Mouse (Mus musculus): ENCODE measurements around the gene Comt.

- no peak for TF ChIP-seq HCFC1 (IDR thresholded peaks at IDR 0.05; ENCODE audit: borderline replicate concordance, insufficient read depth, low read length)
- TF ChIP-seq ZC3H11A (IDR thresholded peaks at IDR 0.05; ENCODE audit: borderline replicate concordance, low read depth, low read length): no peak
- TF ChIP-seq CHD2 (IDR thresholded peaks at IDR 0.05; ENCODE audit: low read depth, low read length): no peak
- no peak for TF ChIP-seq MAFK (IDR thresholded peaks at IDR 0.05; ENCODE audit: insufficient read depth, low read depth, low read length)
- no peak for TF ChIP-seq ZNF384 (IDR thresholded peaks at IDR 0.05; ENCODE audit: low read depth, low read length)
Observed at GRCm38 (mm10) chr16:18448104-18448503, 21.5 kb upstream of the Comt start.
